In the genomic region with DNA sequence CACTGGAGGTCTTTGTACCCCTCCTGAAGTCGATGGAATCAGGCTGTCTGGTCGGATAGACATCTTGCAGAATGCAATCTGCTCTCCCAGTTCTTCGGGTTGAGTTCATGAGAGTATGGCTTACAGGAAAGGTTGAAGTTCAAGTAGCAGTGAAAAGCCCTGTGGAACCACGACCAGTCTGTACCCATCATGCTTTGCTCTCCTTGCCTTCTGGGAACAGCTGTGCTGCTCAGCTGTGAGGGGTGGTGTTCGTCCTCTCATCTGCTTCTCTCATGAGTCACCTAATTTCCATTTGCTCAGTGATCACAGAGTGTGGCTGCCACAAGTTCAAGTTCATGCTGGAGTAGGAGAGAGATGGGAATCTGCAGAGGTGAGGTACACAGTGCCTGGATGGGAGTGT, we compare ENCODE assay signal across 14 mouse cellular contexts.
DNase-seq lines count a peak whose midpoint lies in the region; ATAC-seq and TF ChIP-seq lines count a peak whose summit lies in the region.
"Had no signal": no experiment of that assay in that cellular context is flagged by ENCODE, and none has a peak within 500 bp of the region (broad histone marks: within the 10 kb centered on the region; RNA-seq: fewer than 3 reads in every experiment).

No protein-coding gene starts in this region.

- H3K9ac ChIP-seq in hindbrain, embryonic 11.5 days (ENCODE audit: low read depth, low read length) = no peak overlapping the region
- H3K9ac ChIP-seq in lung, postnatal 0 days (replicated peaks; ENCODE audit: low read depth) = no peak overlapping the region
- H3K9ac ChIP-seq in neural tube, embryonic 15.5 days (replicated peaks) = no peak overlapping the region
- H3K9ac ChIP-seq: kidney, embryonic 15.5 days; midbrain, embryonic 12.5 days had no signal

- TF ChIP-seq CTCF in lung, postnatal 0 days (IDR thresholded peaks at IDR 0.05) = no peak
- TF ChIP-seq CTCF in lung, adult 2 months (IDR thresholded peaks at IDR 0.05; ENCODE audit: insufficient read depth, low read length) = no peak

- no peak overlapping the region for H3K4me3 ChIP-seq in hindbrain, embryonic 11.5 days (ENCODE audit: low read depth, low read length)
- H3K4me3 ChIP-seq in hindbrain, embryonic 10.5 days = no peak overlapping the region
- H3K4me3 ChIP-seq in lung, postnatal 0 days (ENCODE audit: low read depth, low read length) = no peak overlapping the region
- no peak overlapping the region for H3K4me3 ChIP-seq in lung, adult 2 months (replicated peaks; ENCODE audit: extremely low read depth, low read depth, low read length)
- no peak overlapping the region for H3K4me3 ChIP-seq in neural tube, embryonic 15.5 days (replicated peaks)
- H3K4me3 ChIP-seq: kidney, embryonic 15.5 days; midbrain, embryonic 12.5 days had no signal

- peak; percentile 36; the same call in 1 of the 2 replicates for ATAC-seq in hindbrain, embryonic 11.5 days (ENCODE audit: low FRiP score)
- no peak for ATAC-seq in lung, postnatal 0 days
- ATAC-seq in neural tube, embryonic 15.5 days (ENCODE audit: low FRiP score) = no peak

- DNase-seq in hindbrain, embryonic 11.5 days (ENCODE audit: low spot score) = no peak
- no peak for DNase-seq in hindbrain, embryonic 10.5 days (ENCODE audit: low spot score)
- DNase-seq in lung, postnatal 0 days (ENCODE audit: low spot score) = peak; percentile 11
- no peak for DNase-seq in lung, adult 2 months
- peak; percentile 46 for DNase-seq in NIH3T3 (ENCODE audit: low read depth)
- DNase-seq in right cerebral cortex, adult 18-20 months = no peak
- DNase-seq: adrenal gland, postnatal 25 days; cerebellum, postnatal 36 days; gastrocnemius, postnatal 10 days; thymus, postnatal 4 days had no signal

- 60% methylated on average over 5 of the region's 5 CpGs for WGBS in hindbrain, embryonic 11.5 days
- WGBS in hindbrain, embryonic 10.5 days = 65% methylated on average over 5 of the region's 5 CpGs
- WGBS in lung, postnatal 0 days = 47% methylated on average over 5 of the region's 5 CpGs
- WGBS in lung, adult 2 months = 39% methylated on average over 5 of the region's 5 CpGs
- WGBS in neural tube, embryonic 15.5 days = 47% methylated on average over 5 of the region's 5 CpGs

- 0 out of 2 replicates have a peak, but pooled peaks cover 2% of the 10 kb centered on the region for H3K4me1 ChIP-seq in hindbrain, embryonic 11.5 days (replicated peaks; ENCODE audit: control insufficient read depth, insufficient read depth, low read length)
- peaks cover 34% of the 10 kb centered on the region for H3K4me1 ChIP-seq in hindbrain, embryonic 10.5 days (replicated peaks)
- H3K4me1 ChIP-seq in lung, postnatal 0 days (ENCODE audit: insufficient read depth, low read depth, low read length) = no peaks in the 10 kb centered on the region
- no peaks in the 10 kb centered on the region for H3K4me1 ChIP-seq in lung, adult 2 months (ENCODE audit: control insufficient read depth, insufficient read depth, low read length)
- H3K4me1 ChIP-seq in neural tube, embryonic 15.5 days = peaks cover 69% of the 10 kb centered on the region

- H3K4me2 ChIP-seq in hindbrain, embryonic 11.5 days (replicated peaks; ENCODE audit: low read depth, low read length) = no peak overlapping the region
- H3K4me2 ChIP-seq in lung, postnatal 0 days (replicated peaks; ENCODE audit: low read depth, low read length) = no peak overlapping the region
- no peak overlapping the region for H3K4me2 ChIP-seq in neural tube, embryonic 15.5 days
- H3K4me2 ChIP-seq: heart, embryonic 11.5 days; kidney, embryonic 15.5 days; midbrain, embryonic 12.5 days had no signal

- no peak for TF ChIP-seq EP300 in lung, postnatal 0 days (IDR thresholded peaks at IDR 0.05)

- no peaks in the 10 kb centered on the region for H3K9me3 ChIP-seq in hindbrain, embryonic 11.5 days (ENCODE audit: control insufficient read depth, low read length)
- no peaks in the 10 kb centered on the region for H3K9me3 ChIP-seq in hindbrain, embryonic 10.5 days
- no peaks in the 10 kb centered on the region for H3K9me3 ChIP-seq in lung, postnatal 0 days (ENCODE audit: low read length)
- H3K9me3 ChIP-seq in neural tube, embryonic 15.5 days (replicated peaks) = no peaks in the 10 kb centered on the region
- H3K9me3 ChIP-seq: kidney, embryonic 15.5 days; midbrain, embryonic 12.5 days had no signal

- TF ChIP-seq POLR2A in lung, adult 2 months (IDR thresholded peaks at IDR 0.05; ENCODE audit: borderline replicate concordance, extremely low read depth, low read depth, low read length) = no peak

- H3K27ac ChIP-seq in hindbrain, embryonic 11.5 days (ENCODE audit: low read depth, low read length) = no peak overlapping the region
- H3K27ac ChIP-seq in hindbrain, embryonic 10.5 days = no peak overlapping the region
- H3K27ac ChIP-seq in lung, postnatal 0 days (ENCODE audit: low read length) = no peak overlapping the region
- 0 out of 2 replicates have a peak overlapping the region, but pooled peaks have one; percentile 20 for H3K27ac ChIP-seq in neural tube, embryonic 15.5 days (replicated peaks)
- H3K27ac ChIP-seq: kidney, embryonic 15.5 days; midbrain, embryonic 12.5 days had no signal

- no peaks in the 10 kb centered on the region for H3K36me3 ChIP-seq in hindbrain, embryonic 11.5 days (ENCODE audit: control insufficient read depth, insufficient read depth, low read length)
- H3K36me3 ChIP-seq in hindbrain, embryonic 10.5 days = no peaks in the 10 kb centered on the region
- H3K36me3 ChIP-seq in lung, postnatal 0 days (ENCODE audit: insufficient read depth, low read length) = no peaks in the 10 kb centered on the region
- H3K36me3 ChIP-seq in neural tube, embryonic 15.5 days = no peaks in the 10 kb centered on the region
- H3K36me3 ChIP-seq: kidney, embryonic 15.5 days; midbrain, embryonic 12.5 days had no signal

- H3K27me3 ChIP-seq in hindbrain, embryonic 11.5 days (ENCODE audit: control insufficient read depth, insufficient read depth, low read length) = no peaks in the 10 kb centered on the region
- no peaks in the 10 kb centered on the region for H3K27me3 ChIP-seq in hindbrain, embryonic 10.5 days (ENCODE audit: insufficient read depth, poor library complexity, severe bottlenecking)
- no peaks in the 10 kb centered on the region for H3K27me3 ChIP-seq in lung, postnatal 0 days (replicated peaks; ENCODE audit: insufficient read depth, low read length)
- no peaks in the 10 kb centered on the region for H3K27me3 ChIP-seq in neural tube, embryonic 15.5 days (replicated peaks)
- H3K27me3 ChIP-seq: kidney, embryonic 15.5 days; midbrain, embryonic 12.5 days had no signal

Comparison
In these comparisons a context has a peak if more than half of its experiments do, and no peak if none do; other contexts are left out.
1. DNase-seq: peak in lung, postnatal 0 days (single experiment) and NIH3T3 (single experiment); none in hindbrain, embryonic 11.5 days (single experiment), hindbrain, embryonic 10.5 days (single experiment), lung, adult 2 months (single experiment) and right cerebral cortex, adult 18-20 months (single experiment).